Mouse (Mus musculus) limb, embryonic 14.5 days (tissue): ENCODE results near the gene Cox6b2. TPM values are rescaled to one million over a fixed set of nuclear protein-coding genes. Genes with fewer than 3 reads are reported as not detected.

ENCODE experiments used
- ATAC-seq: fragments of 200-750 bp; cut with Nextera tagmentation; 2 replicates; pipeline ENCODE4 v1.8.0; 2017; ENCODE audit warnings: low read depth, moderate number of reproducible peaks, moderate TSS enrichment; ENCODE audit not compliant: low FRiP score
- DNase-seq: peaks from one replicate; pipeline ENCODE4 v3.0.0-alpha.2; 2015; ENCODE audit warnings: low spot score
- H3K27ac ChIP-seq: fragments of 300-500 bp; sonication (generic); replicated peaks from 2 replicates; pipeline ENCODE4 v1.5.1; 2014; ENCODE audit warnings: low read depth, mild to moderate bottlenecking, low read length, moderate library complexity, mixed read lengths
- H3K27me3 ChIP-seq: fragments of 300-500 bp; sonication (generic); 2 replicates; pipeline ENCODE4 v1.6.1; 2014; ENCODE audit warnings: low read length, mixed read lengths; ENCODE audit not compliant: control insufficient read depth, insufficient read depth
- H3K36me3 ChIP-seq: fragments of 300-500 bp; sonication (generic); 2 replicates; pipeline ENCODE4 v1.6.1; 2014; ENCODE audit warnings: mild to moderate bottlenecking, low read length, moderate library complexity, mixed read lengths; ENCODE audit not compliant: control insufficient read depth, insufficient read depth
- H3K4me1 ChIP-seq: fragments of 300-500 bp; sonication (generic); 2 replicates; pipeline ENCODE4 v1.6.1; 2014; ENCODE audit warnings: antibody characterized with exemption, low read length, mixed read lengths; ENCODE audit not compliant: control insufficient read depth, insufficient read depth
- H3K4me2 ChIP-seq: fragments of 300-500 bp; sonication (generic); replicated peaks from 2 replicates; pipeline ENCODE4 v1.6.1; 2014; ENCODE audit warnings: low read depth, mild to moderate bottlenecking, low read length, moderate library complexity; ENCODE audit not compliant: severe bottlenecking
- H3K4me3 ChIP-seq: fragments of 300-500 bp; sonication (generic); replicated peaks from 2 replicates; pipeline ENCODE4 v1.5.1; 2014; ENCODE audit warnings: low read length
- H3K9ac ChIP-seq: fragments of 300-500 bp; sonication (generic); 2 replicates; pipeline ENCODE4 v1.6.1; 2014; ENCODE audit warnings: mild to moderate bottlenecking, low read depth, low read length, moderate library complexity; ENCODE audit not compliant: severe bottlenecking
- H3K9me3 ChIP-seq: fragments of 300-500 bp; sonication (generic); 2 replicates; pipeline ENCODE4 v1.6.1; 2016; ENCODE audit warnings: low read length; ENCODE audit not compliant: control insufficient read depth
- POLR2A ChIP-seq: fragments of 200-500 bp; IDR thresholded peaks from 2 replicates; pipeline ENCODE4 v1.8.0; 2012; ENCODE audit warnings: inconsistent platforms, mild to moderate bottlenecking, moderate library complexity, borderline replicate concordance; ENCODE audit not compliant: insufficient read depth, insufficient read length; ENCODE audit errors: extremely low read depth
- WGBS: fragments of 180-500 bp; shearing (Covaris S2); extraction: QIAGEN DNeasy Blood & Tissue Kit; methylation state at CpG from one replicate; pipeline ENCODE4 v1.1.7; 2014; 5-methylcytosine and 5-hydroxymethylcytosine counted together
- polyA plus RNA-seq, 2 experiments: library from polyadenylated mRNA; depleted of rRNA in 1 of 2; stranded (reverse) in 1 of 2; unstranded in 1 of 2; fragments of >200 nt; fragmentation: Nextera tagmentation in 1 of 2; extraction: Ambion mirVana in 1 of 2; gene quantifications; 2 replicates each; pipeline versions ENCODE4 v1.2.1 to v1.2.3; 2012 to 2014

Cox6b2 gene
- polyA plus RNA-seq, 2 experiments: 44.7 to 127 TPM

GRCm38 (mm10) chr7:4724359-4724758 is 28.5 kb downstream of the Cox6b2 start:
- 62% methylated on average over 3 of the region's 3 CpGs for WGBS

DNA sequence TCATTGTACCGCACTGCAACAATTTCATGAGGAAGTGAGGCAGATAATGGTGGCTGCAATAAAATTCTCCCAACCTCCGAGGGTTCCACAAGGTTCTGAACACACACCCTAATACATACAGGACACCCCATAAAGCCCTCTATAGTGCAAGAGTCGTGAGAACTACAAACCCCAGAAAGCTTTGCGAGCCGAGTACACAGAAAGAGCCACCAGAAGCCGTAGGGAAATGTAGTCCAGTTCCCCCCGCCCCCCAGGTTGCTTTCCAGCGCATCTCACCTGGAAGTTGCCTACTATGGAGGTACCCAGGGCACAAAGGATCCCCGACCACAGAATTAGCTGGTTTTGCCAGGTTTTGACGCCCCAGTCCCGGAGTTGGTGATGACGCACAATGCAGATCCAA is 29.4 kb downstream of the Cox6b2 start:
- H3K4me3 ChIP-seq: peak overlapping the region; percentile 28
- 36% methylated on average over 12 of the region's 12 CpGs for WGBS
- no peaks in the 10 kb centered on the region for H3K9me3 ChIP-seq
- no peaks in the 10 kb centered on the region for H3K4me1 ChIP-seq
- no peaks in the 10 kb centered on the region for H3K27me3 ChIP-seq
- no peak for DNase-seq
- H3K36me3 ChIP-seq: no peaks in the 10 kb centered on the region
- peak overlapping the region; percentile 40; the same call in 1 of the 2 replicates for H3K9ac ChIP-seq
- H3K4me2 ChIP-seq: peak overlapping the region; percentile 43
- no peak; the same call in 1 of the 2 replicates for ATAC-seq
- no peak overlapping the region for H3K27ac ChIP-seq
- TF ChIP-seq POLR2A: no peak

More at GRCm38 (mm10) chr7:4724359-4724758, 28.5 kb downstream of the Cox6b2 start:
- ATAC-seq (no peak), DNase-seq (no peak)
- no peaks in the 10 kb centered on the region for H3K36me3 ChIP-seq
- no peak overlapping the region for H3K9ac ChIP-seq
- TF ChIP-seq POLR2A: no peak
- H3K4me3 ChIP-seq: no peak overlapping the region
- no peaks in the 10 kb centered on the region for H3K9me3 ChIP-seq
- H3K4me2 ChIP-seq: no peak overlapping the region
- no peaks in the 10 kb centered on the region for H3K4me1 ChIP-seq
- H3K27me3 ChIP-seq: no peaks in the 10 kb centered on the region
- H3K27ac ChIP-seq: no peak overlapping the region

- no peak for ATAC-seq
- no peak for DNase-seq
- no peak overlapping the region for H3K4me2 ChIP-seq
- WGBS: 96% methylated on average over 3 of the region's 3 CpGs
- TF ChIP-seq POLR2A: no peak
- H3K27ac ChIP-seq: no peak overlapping the region
- no peak overlapping the region for H3K4me3 ChIP-seq
- no peaks in the 10 kb centered on the region for H3K27me3 ChIP-seq
- no peak overlapping the region for H3K9ac ChIP-seq
- no peaks in the 10 kb centered on the region for H3K4me1 ChIP-seq
- no peaks in the 10 kb centered on the region for H3K9me3 ChIP-seq
- peaks cover 27% of the 10 kb centered on the region for H3K36me3 ChIP-seq
These were observed 33.6 kb downstream of the Cox6b2 start for GRCm38 (mm10) chr7:4719276-4719675.

DNA sequence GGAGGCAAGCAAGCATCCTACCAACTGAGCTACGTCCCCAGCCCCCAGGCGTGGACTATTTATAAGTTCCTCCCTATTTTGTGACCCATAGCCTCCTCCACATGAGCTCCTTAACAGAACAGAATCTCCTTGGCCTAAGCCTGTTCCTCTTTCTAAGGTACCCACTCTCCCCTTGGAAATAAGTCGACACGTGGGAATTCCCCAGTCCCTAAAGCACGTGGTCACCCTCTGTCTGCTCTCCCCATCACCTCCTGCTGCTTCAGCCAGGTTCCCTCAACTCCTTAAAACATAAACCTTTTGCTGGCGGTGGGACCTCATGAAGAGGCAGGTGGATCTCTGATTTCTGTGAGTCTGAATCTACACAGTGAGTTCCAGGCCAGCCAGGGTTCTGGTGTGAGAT is 35.9 kb downstream of the Cox6b2 start:
- TF ChIP-seq POLR2A: no peak
- H3K4me3 ChIP-seq: no peak overlapping the region
- no peaks in the 10 kb centered on the region for H3K27me3 ChIP-seq
- H3K4me2 ChIP-seq: no peak overlapping the region
- peaks cover 49% of the 10 kb centered on the region for H3K36me3 ChIP-seq
- H3K4me1 ChIP-seq: no peaks in the 10 kb centered on the region
- WGBS: 73% methylated on average over 6 of the region's 6 CpGs
- DNase-seq (no peak), ATAC-seq (no peak)
- H3K9me3 ChIP-seq: no peaks in the 10 kb centered on the region
- no peak overlapping the region for H3K27ac ChIP-seq
- no peak overlapping the region for H3K9ac ChIP-seq

DNA sequence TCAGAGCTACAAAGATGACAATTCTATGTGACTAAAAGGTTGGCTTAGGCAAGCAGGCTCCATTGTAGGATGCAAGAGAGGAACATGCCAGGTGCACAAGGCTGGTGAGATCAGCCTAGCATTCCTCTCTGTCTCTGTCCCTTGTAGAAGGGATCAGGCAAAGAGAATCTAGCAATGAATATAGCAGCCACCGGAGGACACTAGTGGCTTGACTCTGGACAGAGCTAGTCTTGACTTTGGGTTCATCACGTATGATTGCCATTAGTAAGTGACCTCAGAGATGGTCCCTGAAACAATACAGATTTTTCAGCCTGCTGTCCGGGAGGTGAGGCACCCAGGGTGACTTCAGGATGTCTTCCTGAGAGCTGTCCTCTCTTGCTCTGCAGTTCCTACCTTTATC is 40.3 kb downstream of the Cox6b2 start:
- Histone ChIP-seq H3K36me3 (peaks cover 89% of the 10 kb centered on the region), H3K4me3 (no peak overlapping the region), H3K4me2 (no peak overlapping the region), H3K9me3 (no peaks in the 10 kb centered on the region), H3K27me3 (no peaks in the 10 kb centered on the region), H3K27ac (no peak overlapping the region), H3K4me1 (no peaks in the 10 kb centered on the region), H3K9ac (no peak overlapping the region)
- TF ChIP-seq POLR2A: no peak
- WGBS: 89% methylated on average over 3 of the region's 3 CpGs
- no peak for ATAC-seq
- DNase-seq: no peak

DNA sequence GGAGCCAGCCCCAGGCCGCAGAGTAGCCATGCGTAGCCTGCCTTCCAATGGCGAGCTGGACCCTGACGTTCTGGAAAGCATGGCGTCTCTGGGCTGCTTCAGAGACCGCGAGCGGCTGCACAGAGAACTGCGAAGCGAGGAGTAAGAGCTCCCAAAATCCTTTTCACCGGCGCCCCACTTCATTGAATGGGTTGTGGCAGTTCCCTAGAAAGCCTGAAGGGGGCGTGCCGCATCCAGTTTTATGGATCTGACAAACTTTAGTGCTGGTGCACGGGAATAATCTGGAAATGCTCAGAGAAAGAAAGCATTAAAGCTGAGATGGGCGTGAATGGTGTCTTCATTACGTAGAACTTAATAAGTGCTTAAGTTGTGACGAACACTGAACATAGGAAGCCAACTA is 47.8 kb downstream of the Cox6b2 start:
- no peak overlapping the region for H3K4me2 ChIP-seq
- peak; percentile 24 for DNase-seq
- H3K4me1 ChIP-seq: no peaks in the 10 kb centered on the region
- 51% methylated on average over 18 of the region's 18 CpGs for WGBS
- H3K9me3 ChIP-seq: no peaks in the 10 kb centered on the region
- no peaks in the 10 kb centered on the region for H3K27me3 ChIP-seq
- H3K4me3 ChIP-seq: no peak overlapping the region
- no peak overlapping the region for H3K9ac ChIP-seq
- peaks cover 86% of the 10 kb centered on the region for H3K36me3 ChIP-seq
- TF ChIP-seq POLR2A: no peak
- no peak overlapping the region for H3K27ac ChIP-seq
- no peak for ATAC-seq
